Mouse (Mus musculus) hindbrain, embryonic 13.5 days (tissue): ENCODE results near the gene Atg16l2. TPM values are rescaled to one million over a fixed set of nuclear protein-coding genes. Genes with fewer than 3 reads are reported as not detected.
A peak's percentile ranks its signal among the peaks of the same experiment; 100 is the strongest.

ENCODE experiments used
- ATAC-seq: fragments of 200-750 bp; cut with Nextera tagmentation; 2 replicates; pipeline ENCODE4 v1.8.0; 2017; ENCODE audit warnings: moderate TSS enrichment; ENCODE audit not compliant: low FRiP score
- H3K27ac ChIP-seq: fragments of 300-500 bp; sonication (generic); 2 replicates; pipeline ENCODE4 v1.5.1; 2015; ENCODE audit warnings: inconsistent platforms, mild to moderate bottlenecking, moderate library complexity
- H3K27me3 ChIP-seq: fragments of 300-500 bp; sonication (generic); 2 replicates; pipeline ENCODE4 v1.6.1; 2015; ENCODE audit warnings: mild to moderate bottlenecking, inconsistent platforms
- H3K36me3 ChIP-seq: fragments of 300-500 bp; sonication (generic); 2 replicates; pipeline ENCODE4 v1.6.1; 2015; ENCODE audit warnings: mild to moderate bottlenecking, inconsistent platforms
- H3K4me1 ChIP-seq: fragments of 300-500 bp; sonication (generic); replicated peaks from 2 replicates; pipeline ENCODE4 v1.6.1; 2015; ENCODE audit warnings: inconsistent platforms
- H3K4me2 ChIP-seq: fragments of 300-500 bp; sonication (generic); 2 replicates; pipeline ENCODE4 v1.6.1; 2015; ENCODE audit warnings: inconsistent platforms, mild to moderate bottlenecking, moderate library complexity
- H3K4me3 ChIP-seq: fragments of 300-500 bp; sonication (generic); 2 replicates; pipeline ENCODE4 v1.5.1; 2015; ENCODE audit warnings: mild to moderate bottlenecking, inconsistent platforms
- H3K9ac ChIP-seq: fragments of 300-500 bp; sonication (generic); 2 replicates; pipeline ENCODE4 v1.6.1; 2015; ENCODE audit warnings: mild to moderate bottlenecking, inconsistent platforms
- H3K9me3 ChIP-seq: fragments of 300-500 bp; sonication (generic); 2 replicates; pipeline ENCODE4 v1.6.1; 2016; ENCODE audit warnings: inconsistent platforms
- WGBS: fragments of 180-500 bp; shearing (Covaris S2); methylation state at CpG from one replicate; pipeline ENCODE4 v1.1.7; 2015; 5-methylcytosine and 5-hydroxymethylcytosine counted together
- polyA plus RNA-seq: library from polyadenylated mRNA; unstranded; fragments of >200 nt; fragmentation: Nextera tagmentation; extraction: Ambion mirVana; gene quantifications from 2 replicates; pipeline ENCODE4 v1.2.1, GENCODE M21; 2015

Gene Atg16l2
- polyA plus RNA-seq, 1 experiment from 2014 or later: 17.5 TPM

GRCm38 (mm10) chr7:101319796-101320195 is 17.7 kb upstream of the Atg16l2 start:
- Histone ChIP-seq H3K27ac (no peak overlapping the region), H3K36me3 (no peaks in the 10 kb centered on the region), H3K27me3 (peaks cover 45% of the 10 kb centered on the region), H3K4me1 (peaks cover 26% of the 10 kb centered on the region), H3K4me3 (no peak overlapping the region), H3K4me2 (no peak overlapping the region), H3K9ac (no peak overlapping the region), H3K9me3 (no peaks in the 10 kb centered on the region)
- WGBS: 89% methylated on average over 1 of the region's 1 CpGs
- ATAC-seq: no peak

GRCm38 (mm10) chr7:101318848-101319247 is 16.8 kb upstream of the Atg16l2 start:
- H3K4me3 ChIP-seq: no peak overlapping the region
- H3K36me3 ChIP-seq: no peaks in the 10 kb centered on the region
- H3K4me2 ChIP-seq: no peak overlapping the region
- H3K27me3 ChIP-seq: peaks cover 45% of the 10 kb centered on the region
- H3K27ac ChIP-seq: no peak overlapping the region
- H3K4me1 ChIP-seq: peaks cover 26% of the 10 kb centered on the region
- no peak for ATAC-seq
- 72% methylated on average over 4 of the region's 4 CpGs for WGBS
- no peaks in the 10 kb centered on the region for H3K9me3 ChIP-seq
- H3K9ac ChIP-seq: no peak overlapping the region

GRCm38 (mm10) chr7:101317014-101317413 is 15.0 kb upstream of the Atg16l2 start, which contains the start of gene Stard10:
Gene Stard10 (plus strand): TSS chr7:101317086.
- no peak within 1 kb of the TSS for H3K9ac ChIP-seq

GRCm38 (mm10) chr7:101316591-101317001 is 14.5 kb upstream of the Atg16l2 start:
- 74% methylated on average over 6 of the region's 6 CpGs for WGBS
- peaks cover 33% of the 10 kb centered on the region for H3K27me3 ChIP-seq
- no peak overlapping the region for H3K27ac ChIP-seq
- H3K4me1 ChIP-seq: peaks cover 11% of the 10 kb centered on the region
- H3K9ac ChIP-seq: no peak overlapping the region
- no peak overlapping the region for H3K4me2 ChIP-seq
- H3K4me3 ChIP-seq: no peak overlapping the region
- no peaks in the 10 kb centered on the region for H3K9me3 ChIP-seq
- no peak for ATAC-seq
- H3K36me3 ChIP-seq: no peaks in the 10 kb centered on the region

More at GRCm38 (mm10) chr7:101317014-101317413, 15.0 kb upstream of the Atg16l2 start, which contains the start of gene Stard10:
- Histone ChIP-seq H3K36me3 (no peaks in the 10 kb centered on the region), H3K9me3 (no peaks in the 10 kb centered on the region), H3K4me3 (no peak within 1 kb of the TSS), H3K4me1 (peaks cover 16% of the 10 kb centered on the region), H3K4me2 (no peak within 1 kb of the TSS), H3K27ac (no peak within 1 kb of the TSS), H3K27me3 (peaks cover 34% of the 10 kb centered on the region)
- 78% methylated on average over 3 of the region's 3 CpGs for WGBS
- ATAC-seq: no peak

- Histone ChIP-seq H3K9ac (no peak overlapping the region), H3K36me3 (no peaks in the 10 kb centered on the region), H3K4me1 (peaks cover 6% of the 10 kb centered on the region), H3K27me3 (peaks cover 30% of the 10 kb centered on the region), H3K4me3 (no peak overlapping the region), H3K27ac (no peak overlapping the region), H3K4me2 (no peak overlapping the region), H3K9me3 (no peaks in the 10 kb centered on the region)
- ATAC-seq: no peak
Measured at GRCm38 (mm10) chr7:101315699-101316098, 13.6 kb upstream of the Atg16l2 start.

- H3K27me3 ChIP-seq: peaks cover 18% of the 10 kb centered on the region
- H3K9ac ChIP-seq: no peak overlapping the region
- no peaks in the 10 kb centered on the region for H3K9me3 ChIP-seq
- no peak for ATAC-seq
- no peak overlapping the region for H3K4me3 ChIP-seq
- no peak overlapping the region for H3K27ac ChIP-seq
- no peak overlapping the region for H3K4me2 ChIP-seq
- H3K36me3 ChIP-seq: no peaks in the 10 kb centered on the region
- WGBS: 76% methylated on average over 5 of the region's 5 CpGs
- 0 out of 2 replicates have a peak, but pooled peaks cover 2% of the 10 kb centered on the region for H3K4me1 ChIP-seq
Measured at GRCm38 (mm10) chr7:101314396-101314795, 12.3 kb upstream of the Atg16l2 start.

- 82% methylated on average over 3 of the region's 3 CpGs for WGBS
- Histone ChIP-seq H3K9ac (no peak overlapping the region), H3K4me2 (no peak overlapping the region), H3K4me3 (no peak overlapping the region), H3K36me3 (no peaks in the 10 kb centered on the region), H3K4me1 (0 out of 2 replicates have a peak, but pooled peaks cover 2% of the 10 kb centered on the region), H3K27ac (no peak overlapping the region), H3K27me3 (peaks cover 7% of the 10 kb centered on the region; the same call in 1 of the 2 replicates), H3K9me3 (no peaks in the 10 kb centered on the region)
- ATAC-seq: no peak
Measured at GRCm38 (mm10) chr7:101313033-101313432, 11.0 kb upstream of the Atg16l2 start.

- H3K36me3 ChIP-seq: no peaks in the 10 kb centered on the region
- 0 out of 2 replicates have a peak, but pooled peaks cover 2% of the 10 kb centered on the region for H3K4me1 ChIP-seq
- H3K4me2 ChIP-seq: peak overlapping the region; percentile 41
- ATAC-seq: no peak
- H3K27me3 ChIP-seq: 0 out of 2 replicates have a peak, but pooled peaks cover 4% of the 10 kb centered on the region
- H3K4me3 ChIP-seq: peak overlapping the region; percentile 64
- H3K9me3 ChIP-seq: no peaks in the 10 kb centered on the region
- peak overlapping the region; percentile 67 for H3K27ac ChIP-seq
- H3K9ac ChIP-seq: no peak overlapping the region
- WGBS: 36% methylated on average over 2 of the region's 2 CpGs
Measured at GRCm38 (mm10) chr7:101311061-101311460, 9.0 kb upstream of the Atg16l2 start.

- WGBS: 1% methylated on average over 43 of the region's 43 CpGs
Measured at GRCm38 (mm10) chr7:101310327-101311028, 8.4 kb upstream of the Atg16l2 start.

GRCm38 (mm10) chr7:101309985-101310326 is 7.9 kb upstream of the Atg16l2 start:
- H3K36me3 ChIP-seq: no peaks in the 10 kb centered on the region
- H3K27ac ChIP-seq: peak overlapping the region; percentile 91
- H3K4me2 ChIP-seq: peak overlapping the region; percentile 57
- H3K27me3 ChIP-seq: 0 out of 2 replicates have a peak, but pooled peaks cover 4% of the 10 kb centered on the region
- 40% methylated on average over 5 of the region's 5 CpGs for WGBS
- peak; percentile 52 for ATAC-seq
- no peaks in the 10 kb centered on the region for H3K9me3 ChIP-seq
- peak overlapping the region; percentile 64 for H3K4me3 ChIP-seq
- H3K4me1 ChIP-seq: 0 out of 2 replicates have a peak, but pooled peaks cover 2% of the 10 kb centered on the region
- H3K9ac ChIP-seq: peak overlapping the region; percentile 76; the same call in 1 of the 2 replicates

More at GRCm38 (mm10) chr7:101310327-101311028, 8.4 kb upstream of the Atg16l2 start:
- Histone ChIP-seq H3K27me3 (0 out of 2 replicates have a peak, but pooled peaks cover 4% of the 10 kb centered on the region), H3K9ac (peak overlapping the region; percentile 76), H3K4me3 (peak overlapping the region; percentile 64), H3K9me3 (no peaks in the 10 kb centered on the region), H3K27ac (peak overlapping the region; percentile 91), H3K36me3 (no peaks in the 10 kb centered on the region), H3K4me2 (peak overlapping the region; percentile 57), H3K4me1 (0 out of 2 replicates have a peak, but pooled peaks cover 2% of the 10 kb centered on the region)
- peak; percentile 95 for ATAC-seq

- Histone ChIP-seq H3K9ac (no peak overlapping the region), H3K36me3 (no peaks in the 10 kb centered on the region), H3K4me1 (peaks cover 9% of the 10 kb centered on the region), H3K27me3 (0 out of 2 replicates have a peak, but pooled peaks cover 1% of the 10 kb centered on the region), H3K4me3 (no peak overlapping the region), H3K27ac (no peak overlapping the region), H3K9me3 (no peaks in the 10 kb centered on the region), H3K4me2 (no peak overlapping the region)
- no peak for ATAC-seq
- 50% methylated on average over 2 of the region's 2 CpGs for WGBS
Measured at GRCm38 (mm10) chr7:101306841-101307240, 4.8 kb upstream of the Atg16l2 start.

GRCm38 (mm10) chr7:101302691-101303090 is 640 bp upstream of the Atg16l2 start:
- H3K27ac ChIP-seq: peak overlapping the region; percentile 68

More at GRCm38 (mm10) chr7:101302691-101303090, 640 bp upstream of the Atg16l2 start:
- no peak for ATAC-seq
- Histone ChIP-seq H3K36me3 (no peaks in the 10 kb centered on the region), H3K9me3 (no peaks in the 10 kb centered on the region), H3K27me3 (peaks cover 32% of the 10 kb centered on the region), H3K9ac (peak overlapping the region; percentile 78), H3K4me1 (peaks cover 17% of the 10 kb centered on the region), H3K4me3 (peak overlapping the region; percentile 70), H3K4me2 (peak overlapping the region; percentile 94)
- WGBS: 28% methylated on average over 7 of the region's 7 CpGs
